Comparison of ENCODE assay signal across 8 mouse cellular contexts in genomic region chr4:133277104-133278026, GRCm38 (mm10). TPM values are rescaled to one million over a fixed set of nuclear protein-coding genes. Genes with fewer than 3 reads are reported as not detected.
DNase-seq lines count a peak whose midpoint lies in the region; ATAC-seq and TF ChIP-seq lines count a peak whose summit lies in the region.

Gene Tmem222 (minus strand): TSS chr4:133277792.

- peak; percentile 63 for TF ChIP-seq POLR2A in cortical plate, adult 2 months (IDR thresholded peaks at IDR 0.05; ENCODE audit: extremely low read depth, insufficient read depth, low read length)

- no peak for TF ChIP-seq CTCF in cortical plate, adult 2 months (IDR thresholded peaks at IDR 0.05; ENCODE audit: extremely low read depth, insufficient read depth, low read length)

- DNase-seq in gastrocnemius, postnatal 10 days: peak; percentile 93
- DNase-seq in induced T-regulatory cell, adult 2 months (ENCODE audit: low read depth): peak; percentile 97
- peak; percentile 93 to 98 for DNase-seq in left cerebral cortex, adult 9 months (ENCODE audit: low spot score in 2 of 2)
- DNase-seq in right cerebral cortex, postnatal 14 days: peak; percentile 93
- peak; percentile 95 for DNase-seq in urinary bladder, postnatal 36 days (ENCODE audit: low spot score in 2 of 2)

- H3K4me1 ChIP-seq in cortical plate, adult 2 months (ENCODE audit: control insufficient read depth, insufficient read depth, low read length): peaks cover 6% of the 10 kb centered on the region

- peak; percentile 85 for ATAC-seq in activated CD4-positive, CD25-positive, alpha-beta regulatory T cell, adult 4 months
- peak; percentile 96 for ATAC-seq in megakaryocyte progenitor cell, adult 5-6 weeks (replicated peaks; ENCODE audit: poor library complexity)

- peak within 1 kb of the TSS; percentile 91 for H3K27ac ChIP-seq in cortical plate, adult 2 months (ENCODE audit: insufficient read depth, low read length)

- H3K4me3 ChIP-seq in cortical plate, adult 2 months (ENCODE audit: insufficient read depth, low read length): peak within 1 kb of the TSS; percentile 85

RNA-seq across cellular contexts. Expression of gene Tmem222, which starts in this region (rescaled TPM):
- polyA plus RNA-seq in activated CD4-positive, CD25-positive, alpha-beta regulatory T cell, adult 4 months (2017; shearing (Covaris generic)): 10 to 100 TPM; 72.4 to 77.5 TPM
- polyA plus RNA-seq in cortical plate, adult 2 months (2012; rRNA removed): 173 and 175 TPM in 2 replicates
- total RNA-seq in gastrocnemius, postnatal 10 days (2021): 10 to 100 TPM; 23.6 to 25.9 TPM
- total RNA-seq in megakaryocyte progenitor cell, adult 5-6 weeks (2015): 43.2 and 50.8 TPM in 2 replicates
- total RNA-seq in megakaryocyte progenitor cell, adult 5-6 weeks (2017): 17.4 TPM in 2 replicates

Comparison
In these comparisons a context has a peak if more than half of its experiments do, and no peak if none do; other contexts are left out.
1. Peak in every context shown above with its lines: DNase-seq, ATAC-seq, H3K4me3 ChIP-seq and H3K27ac ChIP-seq.